Mouse (Mus musculus) embryonic fibroblast, embryonic 13.5 days (primary cell): Measurements from ENCODE around the gene Gria1.

Experiments
- CTCF ChIP-seq: IDR thresholded peaks from 2 replicates; pipeline ENCODE4 v1.5.1; 2011; ENCODE audit warnings: mild to moderate bottlenecking, control low read depth, low read length, moderate library complexity, borderline replicate concordance; ENCODE audit not compliant: insufficient read depth
- POLR2A ChIP-seq: IDR thresholded peaks from 2 replicates; pipeline ENCODE4 v1.6.1; 2011; ENCODE audit warnings: low read depth, mild to moderate bottlenecking, control low read depth, low read length, moderate library complexity

DNA sequence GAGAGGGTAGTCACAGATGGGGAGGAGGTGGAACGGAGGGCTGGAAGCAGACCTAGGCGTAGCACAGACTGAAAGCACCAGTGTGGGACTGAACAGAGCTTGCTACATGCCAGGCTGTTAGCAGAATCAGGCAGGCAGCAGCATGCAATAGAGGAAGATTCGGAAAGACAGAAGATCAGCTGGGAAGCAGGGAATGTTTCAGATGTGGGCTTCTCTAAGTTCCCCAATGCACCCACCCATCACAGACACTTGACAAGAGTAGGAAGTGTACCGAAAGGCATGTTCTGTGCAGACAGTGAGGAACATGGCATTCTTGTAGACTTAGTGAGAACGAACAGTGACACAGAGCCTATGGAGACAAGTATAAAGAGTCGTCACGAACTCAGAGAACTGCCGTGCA is 260.5 kb downstream of the Gria1 start:
- TF ChIP-seq POLR2A = no peak
- TF ChIP-seq CTCF = no peak
